Mouse (Mus musculus): Measurements from ENCODE around the gene Evx2. TPM values are rescaled to one million over a fixed set of nuclear protein-coding genes. Genes with fewer than 3 reads are reported as not detected.

The Evx2 gene
- total and polyA plus RNA-seq, 3 experiments = not detected

DNA sequence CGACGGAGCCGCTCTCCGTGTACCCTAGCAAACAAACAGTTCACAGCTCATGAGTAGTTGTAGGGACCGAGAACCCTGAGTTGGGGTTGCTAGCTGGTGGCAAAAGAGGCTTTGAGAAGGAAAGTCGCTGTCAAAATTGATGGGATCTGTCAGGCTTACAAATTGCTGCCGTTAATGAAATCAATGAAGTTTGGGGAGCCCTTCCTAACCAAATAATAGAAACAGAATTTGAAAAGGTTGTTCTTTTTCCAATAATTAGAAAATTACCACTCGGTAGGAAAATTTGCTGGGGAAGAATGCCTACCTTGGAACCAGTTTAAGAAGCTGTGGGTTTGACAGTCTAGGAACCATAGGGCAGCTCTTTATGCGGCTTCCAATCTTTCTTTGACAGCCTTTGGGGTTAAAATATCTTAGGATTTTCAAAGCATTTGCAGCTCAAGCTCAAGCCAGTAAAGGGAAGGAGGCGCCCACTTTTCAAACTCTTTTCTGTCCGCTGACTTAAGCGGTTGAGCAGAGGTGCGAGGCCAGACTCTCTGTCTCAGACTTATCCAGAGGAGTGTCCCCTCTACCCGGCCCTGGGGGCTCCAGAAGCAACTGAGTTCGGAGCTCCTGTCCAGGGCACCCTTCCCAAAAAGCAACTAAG, 1.2 kb downstream of the Evx2 start:
- Histone ChIP-seq H3K4me3 (ENCODE audit: control insufficient read depth in 1 of 2, insufficient read depth in 1 of 2, low read depth in 2 of 2, low read length in 2 of 2) (no peak overlapping the region), H3K4me1 (ENCODE audit: control insufficient read depth in 1 of 2, insufficient read depth in 2 of 2, low read length in 2 of 2) (no peaks in the 10 kb centered on the region), H3K9me3 (replicated peaks; ENCODE audit: insufficient read depth, low read length) (no peaks in the 10 kb centered on the region), H3K27ac (ENCODE audit: control insufficient read depth, low read depth, low read length) (no peak overlapping the region), H3K36me3 (ENCODE audit: control insufficient read depth in 1 of 2, insufficient read depth in 2 of 2, low read length in 2 of 2) (no peaks in the 10 kb centered on the region), H3K27me3 (ENCODE audit: control insufficient read depth in 1 of 2, insufficient read depth in 2 of 2, low read length in 2 of 2) (no peaks in the 10 kb centered on the region), H3K79me2 (ENCODE audit: control insufficient read depth, insufficient read depth, low read length, poor library complexity) (no peaks in the 10 kb centered on the region), H3K9ac (ENCODE audit: control insufficient read depth, low read depth, low read length, poor library complexity, severe bottlenecking) (no peak overlapping the region)
- no peak for DNase-seq (ENCODE audit: low read depth, low spot score)
- TF ChIP-seq CHD1 (IDR thresholded peaks at IDR 0.05; ENCODE audit: low read depth, low read length) = no peak
- no peak for TF ChIP-seq ZNF384 (IDR thresholded peaks at IDR 0.05; ENCODE audit: low read depth, low read length)
- no peak for TF ChIP-seq SMC3 (IDR thresholded peaks at IDR 0.05; ENCODE audit: low read depth, low read length)
- TF ChIP-seq ZKSCAN1 (IDR thresholded peaks at IDR 0.05; ENCODE audit: low read depth, low read length) = no peak
- TF ChIP-seq SIN3A (IDR thresholded peaks at IDR 0.05; ENCODE audit: low read length) = no peak
- no peak for TF ChIP-seq UBTF (IDR thresholded peaks at IDR 0.05; ENCODE audit: borderline replicate concordance, insufficient read depth, low read depth, low read length)
- no peak for TF ChIP-seq JUND (IDR thresholded peaks at IDR 0.05; ENCODE audit: low read depth, low read length)
- TF ChIP-seq BHLHE40 (IDR thresholded peaks at IDR 0.05; ENCODE audit: borderline replicate concordance, low read depth, low read length) = no peak
- no peak for TF ChIP-seq RCOR1 (IDR thresholded peaks at IDR 0.05; ENCODE audit: low read depth, low read length)
- TF ChIP-seq TCF12 (IDR thresholded peaks at IDR 0.05; ENCODE audit: low read depth, low read length) = no peak
- no peak for TF ChIP-seq POLR2AphosphoS5 (IDR thresholded peaks at IDR 0.05; ENCODE audit: borderline replicate concordance, low read depth, low read length)
- no peak for TF ChIP-seq MYB (IDR thresholded peaks at IDR 0.05; ENCODE audit: low read depth, low read length)
- TF ChIP-seq USF2 (IDR thresholded peaks at IDR 0.05; ENCODE audit: borderline replicate concordance in 1 of 2, insufficient read depth in 1 of 2, low read depth in 1 of 2, low read length in 2 of 2) = no peak
- TF ChIP-seq MAX (IDR thresholded peaks at IDR 0.05; ENCODE audit: low read length) = no peak
- TF ChIP-seq MEF2A (IDR thresholded peaks at IDR 0.05; ENCODE audit: extremely low read depth, insufficient replicate concordance, low read depth, low read length, poor library complexity, severe bottlenecking) = no peak

DNA sequence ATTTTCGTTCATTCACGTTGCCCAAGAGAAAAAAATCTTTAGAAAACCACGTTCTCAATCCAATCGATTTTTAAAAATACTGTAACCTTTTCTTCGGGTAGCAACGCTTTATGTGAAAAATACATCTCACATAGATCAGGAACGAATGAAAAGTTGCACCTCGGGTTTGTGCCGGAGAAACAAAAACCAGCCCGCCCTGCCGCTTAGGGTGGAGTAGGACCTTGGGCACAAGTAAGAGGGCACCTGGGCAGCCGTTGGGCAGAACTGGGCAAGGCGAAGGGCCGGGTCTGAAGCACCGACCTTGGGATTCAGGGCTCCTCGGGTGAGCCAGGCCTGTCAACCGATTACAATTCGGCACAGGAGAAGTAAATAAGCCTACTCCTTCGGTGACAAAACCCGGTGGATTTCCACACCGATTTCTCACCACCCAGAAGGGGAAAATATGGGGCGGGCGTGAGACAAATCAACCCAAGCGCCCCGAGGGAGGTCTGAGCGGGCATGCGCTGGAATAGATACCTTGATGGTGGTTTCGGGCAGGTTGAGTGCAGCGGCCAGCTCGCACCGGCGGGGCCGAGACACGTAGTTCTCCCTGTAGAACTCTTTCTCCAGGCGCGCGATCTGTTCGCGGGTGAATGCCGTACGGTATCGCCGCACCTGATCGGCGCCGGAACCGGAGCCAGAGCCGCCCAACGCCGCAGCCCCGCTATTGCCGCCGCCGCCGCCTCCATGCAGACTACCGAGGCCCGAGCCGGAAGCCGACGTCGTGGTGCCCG, 1.9 kb downstream of the Evx2 start:
- H3K9ac ChIP-seq (ENCODE audit: control insufficient read depth, low read depth, low read length, poor library complexity, severe bottlenecking) = no peak overlapping the region
- H3K4me1 ChIP-seq (ENCODE audit: control insufficient read depth in 1 of 2, insufficient read depth in 2 of 2, low read length in 2 of 2) = no peaks in the 10 kb centered on the region
- H3K27me3 ChIP-seq (ENCODE audit: control insufficient read depth in 1 of 2, insufficient read depth in 2 of 2, low read length in 2 of 2) = no peaks in the 10 kb centered on the region
- no peaks in the 10 kb centered on the region for H3K79me2 ChIP-seq (ENCODE audit: control insufficient read depth, insufficient read depth, low read length, poor library complexity)
- no peaks in the 10 kb centered on the region for H3K9me3 ChIP-seq (replicated peaks; ENCODE audit: insufficient read depth, low read length)
- no peaks in the 10 kb centered on the region for H3K36me3 ChIP-seq (ENCODE audit: control insufficient read depth in 1 of 2, insufficient read depth in 2 of 2, low read length in 2 of 2)
- H3K4me3 ChIP-seq (ENCODE audit: control insufficient read depth in 1 of 2, insufficient read depth in 1 of 2, low read depth in 2 of 2, low read length in 2 of 2) = no peak overlapping the region
- TF ChIP-seq SIN3A (IDR thresholded peaks at IDR 0.05; ENCODE audit: low read length) = no peak
- TF ChIP-seq CTCF (IDR thresholded peaks at IDR 0.05 in 2 of 3, conservative IDR thresholded peaks at IDR 0.05 in 1 of 3; ENCODE audit: control insufficient read depth in 1 of 3, insufficient read depth in 1 of 3, low read depth in 2 of 3, low read length in 3 of 3, poor library complexity in 1 of 3, severe bottlenecking in 1 of 3) = no peak
- no peak for TF ChIP-seq MAZ (IDR thresholded peaks at IDR 0.05; ENCODE audit: low read depth, low read length)
- TF ChIP-seq NRF1 (IDR thresholded peaks at IDR 0.05; ENCODE audit: insufficient read depth, low read depth, low read length, poor library complexity, severe bottlenecking) = no peak
- H3K27ac ChIP-seq (ENCODE audit: control insufficient read depth, low read depth, low read length) = no peak overlapping the region
- DNase-seq (ENCODE audit: low read depth, low spot score) = no peak
